Mouse (Mus musculus) adrenal gland, postnatal 36 days (tissue): ENCODE data around the gene Camsap1. TPM values are rescaled to one million over a fixed set of nuclear protein-coding genes. Genes with fewer than 3 reads are reported as not detected.

Experiments
- DNase-seq, 2 experiments: peaks; one replicate each; pipeline ENCODE4 v3.0.0; 2021; ENCODE audit warnings: mixed read lengths in 1 of 2
- total RNA-seq, 2 experiments: library from RNA; stranded (reverse); gene quantifications; 2 replicates each; pipeline ENCODE4 v1.2.3; 2021

Gene Camsap1
- total RNA-seq, 2 experiments from 2014 or later: 38.3 to 49.3 TPM

- peak; percentile 22 to 37 for DNase-seq
These were observed 4.1 kb downstream of the Camsap1 start for GRCm38 (mm10) chr2:25978997-25979396.

- no peak for DNase-seq
These were observed 5.4 kb downstream of the Camsap1 start for GRCm38 (mm10) chr2:25977587-25978239.

GRCm38 (mm10) chr2:25975141-25975770, 7.8 kb downstream of the Camsap1 start:
- no peak for DNase-seq

GRCm38 (mm10) chr2:25970426-25970825, 12.7 kb downstream of the Camsap1 start:
- DNase-seq: peak; percentile 15 to 29

- no peak for DNase-seq
These were observed 13.8 kb downstream of the Camsap1 start for GRCm38 (mm10) chr2:25969319-25969718.

GRCm38 (mm10) chr2:25949291-25949690, 33.8 kb downstream of the Camsap1 start:
- DNase-seq: no peak

- peak in 1 of 2 experiments; percentile 36 for DNase-seq
These were observed 35.1 kb downstream of the Camsap1 start for GRCm38 (mm10) chr2:25947950-25948349.

- no peak for DNase-seq
These were observed 39.3 kb downstream of the Camsap1 start for GRCm38 (mm10) chr2:25943822-25944221.

- DNase-seq: no peak
These were observed 42.6 kb downstream of the Camsap1 start for GRCm38 (mm10) chr2:25940503-25940902.

- DNase-seq: peak; percentile 40 to 66
These were observed 51.7 kb downstream of the Camsap1 start for GRCm38 (mm10) chr2:25931249-25931859.

- peak; percentile 58 to 62 for DNase-seq
These were observed 55.3 kb downstream of the Camsap1 start for GRCm38 (mm10) chr2:25927821-25928220.

- DNase-seq: no peak
These were observed 58.1 kb downstream of the Camsap1 start for GRCm38 (mm10) chr2:25924934-25925333.

- DNase-seq: no peak
These were observed 59.3 kb downstream of the Camsap1 start for GRCm38 (mm10) chr2:25923799-25924198.

GRCm38 (mm10) chr2:25919972-25920371, 63.1 kb downstream of the Camsap1 start:
- DNase-seq: no peak

GRCm38 (mm10) chr2:25918408-25918807, 64.7 kb downstream of the Camsap1 start:
- DNase-seq: no peak

- DNase-seq: peak; percentile 39 to 46
These were observed 68.3 kb downstream of the Camsap1 start for GRCm38 (mm10) chr2:25914821-25915220.

GRCm38 (mm10) chr2:25914201-25914600, 68.9 kb downstream of the Camsap1 start:
- peak; percentile 19 to 25 for DNase-seq

- DNase-seq: no peak
These were observed 69.8 kb downstream of the Camsap1 start for GRCm38 (mm10) chr2:25913247-25913646.

GRCm38 (mm10) chr2:25909872-25910271, 73.2 kb downstream of the Camsap1 start:
- DNase-seq: no peak

- no peak for DNase-seq
These were observed 84.1 kb downstream of the Camsap1 start for GRCm38 (mm10) chr2:25898970-25899369.

- peak; percentile 9 to 23 for DNase-seq
These were observed 90.6 kb downstream of the Camsap1 start for GRCm38 (mm10) chr2:25892440-25892839.

GRCm38 (mm10) chr2:25888144-25888543, 94.9 kb downstream of the Camsap1 start:
- peak; percentile 47 to 70 for DNase-seq

GRCm38 (mm10) chr2:25887226-25887625, 95.9 kb downstream of the Camsap1 start:
- DNase-seq: no peak
